Mouse (Mus musculus) olfactory bulb, adult 2 months (tissue): ENCODE data around the gene Emp3.

Experiments
- CTCF ChIP-seq: fragments of 200-500 bp; IDR thresholded peaks from 2 replicates; pipeline ENCODE4 v1.5.1; 2012; ENCODE audit warnings: low read depth, mild to moderate bottlenecking, low read length, moderate library complexity; ENCODE audit not compliant: insufficient read depth
- POLR2A ChIP-seq: fragments of 200-500 bp; IDR thresholded peaks from 2 replicates; pipeline ENCODE4 v1.6.1; 2012; ENCODE audit warnings: mild to moderate bottlenecking, low read depth, low read length, moderate library complexity; ENCODE audit not compliant: insufficient read depth

DNA sequence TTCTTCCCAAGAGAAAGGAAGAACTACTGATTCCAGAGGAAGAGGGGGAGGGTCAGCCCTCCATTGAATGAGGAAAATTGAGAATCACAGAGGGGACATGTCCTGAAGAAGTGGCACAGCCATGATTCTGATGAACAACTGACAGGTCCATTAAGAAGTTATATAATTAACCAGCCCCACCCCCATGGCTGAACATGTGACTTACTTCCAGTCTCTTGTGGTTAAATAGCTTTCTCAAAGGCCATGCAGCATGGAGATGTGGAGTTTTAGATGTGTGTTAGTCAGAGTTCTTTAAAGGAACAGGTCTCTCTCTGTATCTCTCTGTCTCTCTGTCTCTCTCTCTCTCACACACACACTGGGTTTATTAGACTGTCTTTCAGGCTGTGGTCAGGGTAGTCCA is 12.8 kb downstream of the Emp3 start:
- TF ChIP-seq CTCF (no peak), POLR2A (no peak)
